Mouse (Mus musculus): ENCODE measurements around the gene S100a10. TPM values are rescaled to one million over a fixed set of nuclear protein-coding genes. Genes with fewer than 3 reads are reported as not detected.
"Not testable (repeated sequence)": the region's sequence is repeated elsewhere in the genome, so short reads cannot be mapped to it uniquely, and the experiment has no call there.

The S100a10 gene
- polyA plus RNA-seq, 1 experiment from 2014 or later, result 200 TPM

- Histone ChIP-seq H3K9me3 (no peaks in the 10 kb centered on the region), H3K27me3 (ENCODE audit: insufficient read depth, poor library complexity, severe bottlenecking) (no peaks in the 10 kb centered on the region), H3K4me1 (replicated peaks) (peaks cover 9% of the 10 kb centered on the region), H3K27ac (no peak overlapping the region), H3K36me3 (no peaks in the 10 kb centered on the region), H3K4me3 (no peak overlapping the region)
- DNase-seq (ENCODE audit: low spot score), result no peak
- 90% methylated on average over 1 of the region's 1 CpGs for WGBS
Observed at GRCm38 (mm10) chr3:93596632-93597031, 41.8 kb downstream of the S100a10 start.

GRCm38 (mm10) chr3:93597221-93597913, 42.5 kb downstream of the S100a10 start:
- H3K9me3 ChIP-seq, result no peaks in the 10 kb centered on the region
- no peak overlapping the region for H3K27ac ChIP-seq
- no peaks in the 10 kb centered on the region for H3K36me3 ChIP-seq
- peak; percentile 34 for DNase-seq (ENCODE audit: low spot score)
- WGBS, result 35% methylated on average over 5 of the region's 5 CpGs
- peaks cover 9% of the 10 kb centered on the region for H3K4me1 ChIP-seq (replicated peaks)
- no peak overlapping the region for H3K4me3 ChIP-seq
- H3K27me3 ChIP-seq (ENCODE audit: insufficient read depth, poor library complexity, severe bottlenecking), result no peaks in the 10 kb centered on the region

DNA sequence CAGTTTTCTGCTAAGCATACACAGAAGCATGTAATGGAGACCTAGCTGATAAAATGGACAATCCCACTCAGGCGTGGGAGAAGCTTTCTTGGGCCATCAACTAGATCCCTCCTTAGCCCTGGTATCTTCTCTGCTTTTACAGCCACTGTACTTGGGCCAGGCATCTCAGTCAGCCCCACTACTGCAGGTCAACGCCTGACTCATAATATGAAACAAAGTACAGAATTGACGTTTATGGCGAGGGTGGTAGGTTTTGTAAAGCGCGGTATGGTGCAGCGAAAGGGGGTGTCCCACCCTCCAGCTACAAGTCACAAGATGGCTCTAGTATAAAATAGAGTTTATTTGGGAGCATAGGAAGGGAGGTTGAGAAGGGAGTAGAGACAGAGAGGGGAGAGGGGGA, 43.1 kb downstream of the S100a10 start:
- WGBS, result 90% methylated on average over 7 of the region's 7 CpGs
- DNase-seq (ENCODE audit: low spot score), result no peak
- Histone ChIP-seq H3K9me3 (no peaks in the 10 kb centered on the region), H3K36me3 (no peaks in the 10 kb centered on the region), H3K4me3 (no peak overlapping the region), H3K27ac (no peak overlapping the region), H3K27me3 (ENCODE audit: insufficient read depth, poor library complexity, severe bottlenecking) (no peaks in the 10 kb centered on the region), H3K4me1 (replicated peaks) (peaks cover 9% of the 10 kb centered on the region)

- Histone ChIP-seq H3K36me3 (no peaks in the 10 kb centered on the region), H3K9me3 (no peaks in the 10 kb centered on the region), H3K4me3 (no peak overlapping the region), H3K4me1 (replicated peaks) (peaks cover 9% of the 10 kb centered on the region), H3K27me3 (ENCODE audit: insufficient read depth, poor library complexity, severe bottlenecking) (no peaks in the 10 kb centered on the region), H3K27ac (no peak overlapping the region)
- no peak for DNase-seq (ENCODE audit: low spot score)
- WGBS, result 85% methylated on average over 2 of the region's 2 CpGs
Observed at GRCm38 (mm10) chr3:93600206-93600605, 45.3 kb downstream of the S100a10 start.

- no peak overlapping the region for H3K27ac ChIP-seq
- no peak for DNase-seq (ENCODE audit: low spot score)
Observed at GRCm38 (mm10) chr3:93601903-93602302, 47.0 kb downstream of the S100a10 start.

DNA sequence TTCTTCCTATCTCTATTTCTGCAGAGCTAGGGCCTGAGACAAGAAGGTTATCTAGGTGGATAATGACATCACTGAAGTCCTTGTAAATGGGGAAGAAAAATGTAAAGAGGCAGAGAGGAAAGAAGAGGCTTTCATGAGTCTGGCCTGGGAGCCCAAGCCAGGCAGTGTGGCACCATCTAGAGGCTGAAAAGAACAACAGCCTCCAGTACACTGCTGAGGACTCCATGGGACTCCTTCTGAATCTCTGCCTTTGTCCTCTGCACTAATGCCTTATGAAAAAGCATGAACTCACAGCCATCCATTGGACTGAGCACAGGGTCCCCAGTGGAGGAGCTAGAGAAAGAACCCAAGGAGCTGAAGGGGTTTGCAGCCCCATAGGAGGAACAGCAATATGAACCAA, 54.1 kb downstream of the S100a10 start:
- H3K4me1 ChIP-seq (replicated peaks); H3K4me3 ChIP-seq; H3K27ac ChIP-seq; H3K36me3 ChIP-seq; H3K27me3 ChIP-seq (ENCODE audit: insufficient read depth, poor library complexity, severe bottlenecking); H3K9me3 ChIP-seq: not testable (repeated sequence)
- peak; percentile 12 for DNase-seq (ENCODE audit: low spot score)

More at GRCm38 (mm10) chr3:93601903-93602302, 47.0 kb downstream of the S100a10 start:
- WGBS, result 80% methylated on average over 1 of the region's 1 CpGs
- no peaks in the 10 kb centered on the region for H3K9me3 ChIP-seq
- H3K36me3 ChIP-seq, result no peaks in the 10 kb centered on the region
- H3K4me1 ChIP-seq (replicated peaks), result peaks cover 6% of the 10 kb centered on the region
- H3K4me3 ChIP-seq, result no peak overlapping the region
- no peaks in the 10 kb centered on the region for H3K27me3 ChIP-seq (ENCODE audit: insufficient read depth, poor library complexity, severe bottlenecking)

Other genes with a start within 250 kb of the S100a10 start
- not detected in 2 replicates for gene Hrnr, start 235.3 kb upstream of the S100a10 start, polyA plus RNA-seq (2016; fragmentation: Nextera tagmentation; extraction: Ambion mirVana)
- gene Rptn, start 161.4 kb upstream of the S100a10 start, polyA plus RNA-seq (2016; fragmentation: Nextera tagmentation; extraction: Ambion mirVana), result not detected in 2 replicates
- gene Tchh, start 112.8 kb upstream of the S100a10 start, polyA plus RNA-seq (2016; fragmentation: Nextera tagmentation; extraction: Ambion mirVana), result 0.54 and 0.81 TPM in 2 replicates
- gene Tchhl1, start 86.3 kb upstream of the S100a10 start, polyA plus RNA-seq (2016; fragmentation: Nextera tagmentation; extraction: Ambion mirVana), result not detected in 2 replicates
- 327 and 404 TPM in 2 replicates for gene S100a11, start 34.6 kb upstream of the S100a10 start, polyA plus RNA-seq (2016; fragmentation: Nextera tagmentation; extraction: Ambion mirVana)
- not detected in 2 replicates for gene Tdpoz2, start 97.6 kb downstream of the S100a10 start, polyA plus RNA-seq (2016; fragmentation: Nextera tagmentation; extraction: Ambion mirVana)
- not detected in 2 replicates for gene Tdpoz1, start 121.2 kb downstream of the S100a10 start, polyA plus RNA-seq (2016; fragmentation: Nextera tagmentation; extraction: Ambion mirVana)
- gene Gm37596, start 138.0 kb downstream of the S100a10 start, polyA plus RNA-seq (2016; fragmentation: Nextera tagmentation; extraction: Ambion mirVana), result not detected in 2 replicates
- gene Gm5773, start 217.9 kb downstream of the S100a10 start, polyA plus RNA-seq (2016; fragmentation: Nextera tagmentation; extraction: Ambion mirVana), result not detected in 2 replicates
- gene Tdpoz4, start 241.3 kb downstream of the S100a10 start, polyA plus RNA-seq (2016; fragmentation: Nextera tagmentation; extraction: Ambion mirVana), result not detected in 2 replicates